Mouse (Mus musculus) liver, embryonic 11.5 days (tissue): Measurements from ENCODE around the gene Amy2a2. TPM values are rescaled to one million over a fixed set of nuclear protein-coding genes. Genes with fewer than 3 reads are reported as not detected.
"Not testable (repeated sequence)": the region's sequence is repeated elsewhere in the genome, so short reads cannot be mapped to it uniquely, and the experiment has no call there.

Source experiments
- ATAC-seq: fragments of 200-750 bp; cut with Nextera tagmentation; replicated peaks from 2 replicates; pipeline ENCODE4 v1.8.0; 2017; ENCODE audit warnings: moderate number of reproducible peaks, mild to moderate bottlenecking, moderate TSS enrichment, moderate library complexity; ENCODE audit not compliant: low FRiP score
- DNase-seq: peaks from one replicate; pipeline ENCODE4 v3.0.0-alpha.2; 2017; ENCODE audit warnings: low spot score
- H3K27ac ChIP-seq: fragments of 300-500 bp; sonication (generic); 2 replicates; pipeline ENCODE4 v1.5.1; 2014; ENCODE audit warnings: mild to moderate bottlenecking, low read depth, low read length, control low read depth
- H3K27me3 ChIP-seq: fragments of 300-500 bp; sonication (generic); replicated peaks from 2 replicates; pipeline ENCODE4 v1.6.1; 2014; ENCODE audit warnings: low read length, mixed read lengths; ENCODE audit not compliant: control insufficient read depth, insufficient read depth
- H3K36me3 ChIP-seq: fragments of 300-500 bp; sonication (generic); 2 replicates; pipeline ENCODE4 v1.6.1; 2014; ENCODE audit warnings: mild to moderate bottlenecking, low read length, moderate library complexity, mixed read lengths; ENCODE audit not compliant: control insufficient read depth, insufficient read depth
- H3K4me1 ChIP-seq: fragments of 300-500 bp; sonication (generic); replicated peaks from 2 replicates; pipeline ENCODE4 v1.6.1; 2014; ENCODE audit warnings: low read length, mixed read lengths; ENCODE audit not compliant: control insufficient read depth, insufficient read depth
- H3K4me2 ChIP-seq: fragments of 300-500 bp; sonication (generic); 2 replicates; pipeline ENCODE4 v1.6.1; 2014; ENCODE audit warnings: mild to moderate bottlenecking, control low read depth, moderate library complexity
- H3K4me3 ChIP-seq: fragments of 300-500 bp; sonication (generic); 2 replicates; pipeline ENCODE4 v1.5.1; 2014; ENCODE audit warnings: low read depth, low read length, control low read depth
- H3K9ac ChIP-seq: fragments of 300-500 bp; sonication (generic); 2 replicates; pipeline ENCODE4 v1.6.1; 2014; ENCODE audit warnings: low read depth, low read length, control low read depth
- H3K9me3 ChIP-seq: fragments of 300-500 bp; sonication (generic); 2 replicates; pipeline ENCODE4 v1.6.1; 2016; ENCODE audit warnings: low read length, inconsistent platforms, mixed read lengths; ENCODE audit not compliant: control insufficient read depth
- WGBS: fragments of 180-500 bp; shearing (Covaris S2); extraction: QIAGEN DNeasy Blood & Tissue Kit; methylation state at CpG from one replicate; pipeline ENCODE4 v1.1.7; 2014; 5-methylcytosine and 5-hydroxymethylcytosine counted together
- polyA plus RNA-seq: library from polyadenylated mRNA; unstranded; fragments of >200 nt; fragmentation: Nextera tagmentation; extraction: Ambion mirVana; gene quantifications from 2 replicates; pipeline ENCODE4 v1.2.1, GENCODE M21; 2014

Amy2a2 gene
- not detected in 2 replicates for polyA plus RNA-seq

GRCm38 (mm10) chr3:113356558-113356957, at the start of gene Amy2a2:
Gene Amy2a2, minus strand, starts transcription at chr3:113356658.
- H3K27ac ChIP-seq, H3K27me3 ChIP-seq, H3K4me3 ChIP-seq, H3K9me3 ChIP-seq, ATAC-seq, H3K9ac ChIP-seq, DNase-seq, H3K36me3 ChIP-seq, H3K4me1 ChIP-seq, H3K4me2 ChIP-seq: not testable (repeated sequence)
- WGBS, result no CpG with 5 or more reads among the region's 4 CpGs

- H3K9ac ChIP-seq, H3K4me2 ChIP-seq, ATAC-seq, H3K27ac ChIP-seq, H3K27me3 ChIP-seq, H3K9me3 ChIP-seq, DNase-seq, H3K4me1 ChIP-seq, H3K36me3 ChIP-seq, H3K4me3 ChIP-seq: not testable (repeated sequence)
Observed at GRCm38 (mm10) chr3:113345484-113345883, 11.0 kb downstream of the Amy2a2 start.

GRCm38 (mm10) chr3:113323952-113324351, 32.5 kb downstream of the Amy2a2 start, which contains the start of gene Amy2a3:
Gene Amy2a3, minus strand, starts transcription at chr3:113324052.
- H3K27me3 ChIP-seq, H3K36me3 ChIP-seq, DNase-seq, H3K4me2 ChIP-seq, ATAC-seq, H3K4me3 ChIP-seq, H3K9ac ChIP-seq, H3K4me1 ChIP-seq, H3K27ac ChIP-seq, H3K9me3 ChIP-seq: not testable (repeated sequence)
- no CpG with 5 or more reads among the region's 4 CpGs for WGBS

- not testable (repeated sequence) for H3K4me3 ChIP-seq, H3K27ac ChIP-seq, H3K4me1 ChIP-seq, H3K4me2 ChIP-seq, DNase-seq, H3K36me3 ChIP-seq, H3K9me3 ChIP-seq, H3K27me3 ChIP-seq, H3K9ac ChIP-seq, ATAC-seq
- no CpG with 5 or more reads among the region's 3 CpGs for WGBS
Observed at GRCm38 (mm10) chr3:113312937-113313336, 43.5 kb downstream of the Amy2a2 start.

Other genes starting within 250 kb of the Amy2a2 start
- gene Amy2a5, start 97.8 kb downstream of the Amy2a2 start, polyA plus RNA-seq, result not detected in 2 replicates
- not detected in 2 replicates for gene Amy2a4, start 65.2 kb downstream of the Amy2a2 start, polyA plus RNA-seq
- gene Amy2a3, start 32.6 kb downstream of the Amy2a2 start, polyA plus RNA-seq, result not detected in 2 replicates
- gene Amy2a1, start 175.8 kb upstream of the Amy2a2 start, polyA plus RNA-seq, result not detected in 2 replicates